Mouse (Mus musculus) lung, adult 2 months (tissue): ENCODE data around the gene Cpm.

ENCODE experiments used
- CTCF ChIP-seq: fragments of 200-500 bp; IDR thresholded peaks from 2 replicates; pipeline ENCODE4 v1.5.1; 2011; ENCODE audit warnings: mild to moderate bottlenecking, low read length, control low read depth; ENCODE audit not compliant: insufficient read depth
- POLR2A ChIP-seq: fragments of 200-500 bp; IDR thresholded peaks from 2 replicates; pipeline ENCODE4 v1.6.1; 2011; ENCODE audit warnings: low read depth, mild to moderate bottlenecking, control low read depth, low read length, borderline replicate concordance; ENCODE audit errors: extremely low read depth

DNA sequence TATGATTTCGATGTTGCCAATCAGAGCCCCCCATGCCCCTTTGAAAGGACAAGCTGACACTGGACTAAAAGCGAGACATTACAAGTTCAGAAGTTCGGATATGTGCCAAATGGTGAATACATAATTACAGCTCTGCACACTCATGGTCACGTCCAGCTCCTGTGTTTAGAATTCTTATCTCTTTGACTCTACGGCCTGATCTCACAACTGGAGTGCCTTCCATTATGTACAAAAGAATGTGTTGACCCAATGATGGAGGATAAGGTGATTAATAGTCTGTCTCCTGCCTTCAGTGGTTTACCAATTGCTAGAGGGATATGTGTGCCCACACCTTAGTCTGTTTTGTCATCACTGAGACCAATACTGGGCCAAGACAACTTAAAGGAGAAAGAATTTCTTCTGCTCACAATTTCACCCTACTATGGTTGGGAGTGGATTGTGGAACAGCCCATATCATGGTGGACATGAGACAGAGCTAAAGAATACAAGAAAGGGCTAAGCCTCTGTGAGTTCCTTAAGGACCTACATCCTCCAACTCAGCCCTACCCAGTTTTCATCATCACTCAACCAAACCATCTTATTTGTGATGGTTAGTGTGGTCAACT, 19.0 kb upstream of the Cpm start:
- TF ChIP-seq CTCF (no peak), POLR2A (no peak)
